Mouse (Mus musculus) heart, embryonic 13.5 days (tissue): ENCODE results near the gene Hdac1. TPM values are rescaled to one million over a fixed set of nuclear protein-coding genes. Genes with fewer than 3 reads are reported as not detected.
"Not testable (repeated sequence)": the region's sequence is repeated elsewhere in the genome, so short reads cannot be mapped to it uniquely, and the experiment has no call there.

Experiments
- ATAC-seq: fragments of 200-750 bp; cut with Nextera tagmentation; 2 replicates; pipeline ENCODE4 v1.8.0; 2017; ENCODE audit warnings: moderate TSS enrichment; ENCODE audit not compliant: insufficient number of reproducible peaks, low FRiP score, low TSS enrichment; ENCODE audit errors: extremely low read depth
- H3K27ac ChIP-seq: fragments of 300-500 bp; sonication (generic); replicated peaks from 2 replicates; pipeline ENCODE4 v1.5.1; 2015; ENCODE audit warnings: moderate library complexity, mild to moderate bottlenecking, inconsistent platforms
- H3K27me3 ChIP-seq: fragments of 300-500 bp; sonication (generic); replicated peaks from 2 replicates; pipeline ENCODE4 v1.6.1; 2015; ENCODE audit warnings: mild to moderate bottlenecking, inconsistent platforms
- H3K36me3 ChIP-seq: fragments of 300-500 bp; sonication (generic); 2 replicates; pipeline ENCODE4 v1.6.1; 2015; ENCODE audit warnings: mild to moderate bottlenecking, inconsistent platforms
- H3K4me1 ChIP-seq: fragments of 300-500 bp; sonication (generic); 2 replicates; pipeline ENCODE4 v1.6.1; 2015; ENCODE audit warnings: inconsistent platforms
- H3K4me2 ChIP-seq: fragments of 300-500 bp; sonication (generic); 2 replicates; pipeline ENCODE4 v1.6.1; 2015; ENCODE audit warnings: inconsistent platforms, mild to moderate bottlenecking, moderate library complexity
- H3K4me3 ChIP-seq: fragments of 300-500 bp; sonication (generic); 2 replicates; pipeline ENCODE4 v1.5.1; 2015; ENCODE audit warnings: moderate library complexity, mild to moderate bottlenecking, inconsistent platforms
- H3K9ac ChIP-seq: fragments of 300-500 bp; sonication (generic); 2 replicates; pipeline ENCODE4 v1.6.1; 2015; ENCODE audit warnings: inconsistent platforms, mild to moderate bottlenecking, moderate library complexity
- H3K9me3 ChIP-seq: fragments of 300-500 bp; sonication (generic); 2 replicates; pipeline ENCODE4 v1.6.1; 2016; ENCODE audit warnings: inconsistent platforms
- WGBS: fragments of 180-500 bp; shearing (Covaris S2); methylation state at CpG from one replicate; pipeline ENCODE4 v1.1.7; 2015; ENCODE audit warnings: mixed read lengths; 5-methylcytosine and 5-hydroxymethylcytosine counted together
- polyA plus RNA-seq: library from polyadenylated mRNA; unstranded; fragments of >200 nt; fragmentation: Nextera tagmentation; extraction: Ambion mirVana; gene quantifications from 2 replicates; pipeline ENCODE4 v1.2.1, GENCODE M21; 2015

The Hdac1 gene
- polyA plus RNA-seq, 1 experiment from 2014 or later: 127 TPM

DNA sequence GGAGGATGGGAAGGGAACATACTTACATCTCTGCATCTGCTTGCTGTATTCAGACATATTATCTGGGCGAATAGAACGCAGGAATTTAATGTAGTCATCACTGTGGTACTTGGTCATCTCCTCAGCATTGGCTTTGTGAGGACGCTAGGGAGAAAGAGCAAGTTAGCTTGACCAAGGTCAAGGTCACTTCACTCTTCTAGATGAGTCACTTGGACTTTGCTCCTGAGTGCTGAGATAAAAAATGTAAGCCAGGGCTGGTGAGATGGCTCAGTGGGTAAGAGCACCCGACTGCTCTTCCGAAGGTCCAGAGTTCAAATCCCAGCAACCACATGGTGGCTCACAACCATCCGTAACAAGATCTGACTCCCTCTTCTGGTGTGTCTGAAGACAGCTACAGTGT is 13.6 kb downstream of the Hdac1 start:
- H3K4me1 ChIP-seq, H3K9ac ChIP-seq, ATAC-seq, H3K4me3 ChIP-seq, H3K9me3 ChIP-seq, H3K27ac ChIP-seq, H3K27me3 ChIP-seq, H3K4me2 ChIP-seq: not testable (repeated sequence)
- 83% methylated on average over 6 of the region's 6 CpGs for WGBS
- H3K36me3 ChIP-seq: peaks cover 95% of the 10 kb centered on the region

DNA sequence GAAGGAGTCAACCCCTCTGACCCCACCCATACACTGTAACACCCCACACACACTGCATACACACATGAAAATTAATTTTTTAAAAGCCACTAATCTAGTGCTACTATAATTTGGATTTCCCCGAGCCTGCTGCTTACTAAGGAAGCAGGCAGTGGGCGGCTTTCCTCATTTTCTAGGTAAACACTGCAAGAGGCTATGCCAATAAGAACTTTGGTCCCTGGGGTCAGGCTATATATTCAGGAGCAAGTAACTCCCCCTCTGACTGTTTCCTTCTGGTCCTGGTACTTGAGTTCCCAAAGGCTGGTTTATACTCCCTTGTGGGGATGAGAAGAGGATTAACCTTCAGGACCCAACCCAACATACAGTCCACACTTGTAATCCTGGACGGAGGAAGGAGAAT is 16.6 kb downstream of the Hdac1 start:
- H3K4me3 ChIP-seq: no peak overlapping the region
- H3K9me3 ChIP-seq: no peaks in the 10 kb centered on the region
- H3K27ac ChIP-seq: 0 out of 2 replicates have a peak overlapping the region, but pooled peaks have one; percentile 6
- H3K36me3 ChIP-seq: peaks cover 98% of the 10 kb centered on the region
- H3K4me2 ChIP-seq: no peak overlapping the region
- H3K9ac ChIP-seq: no peak overlapping the region
- H3K4me1 ChIP-seq: peaks cover 10% of the 10 kb centered on the region
- no peaks in the 10 kb centered on the region for H3K27me3 ChIP-seq
- ATAC-seq: no peak
- 79% methylated on average over 3 of the region's 3 CpGs for WGBS

DNA sequence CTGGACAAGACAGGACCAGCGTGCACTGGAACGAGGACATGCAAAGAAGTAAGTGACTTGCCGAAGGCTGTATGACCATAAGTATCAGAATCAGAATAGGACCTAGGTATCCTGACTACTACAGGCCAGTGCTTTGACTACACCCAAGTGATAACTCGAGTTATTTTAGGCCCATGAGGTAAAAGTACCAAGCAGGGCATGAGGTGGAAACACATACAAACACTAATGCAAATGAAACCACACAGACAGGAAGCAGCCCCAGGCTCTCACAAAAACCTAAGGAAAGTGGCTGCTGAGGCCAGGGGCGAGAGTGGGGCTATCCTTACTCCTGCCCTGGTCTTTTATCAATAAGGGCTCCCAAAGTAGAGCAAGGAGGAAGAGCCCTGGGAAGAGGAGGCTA is 17.2 kb downstream of the Hdac1 start:
- Histone ChIP-seq H3K27ac (0 out of 2 replicates have a peak overlapping the region, but pooled peaks have one; percentile 6), H3K4me2 (no peak overlapping the region), H3K9me3 (no peaks in the 10 kb centered on the region), H3K36me3 (peaks cover 98% of the 10 kb centered on the region), H3K4me3 (no peak overlapping the region), H3K4me1 (peaks cover 10% of the 10 kb centered on the region), H3K27me3 (no peaks in the 10 kb centered on the region), H3K9ac (no peak overlapping the region)
- ATAC-seq: no peak
- 75% methylated on average over 5 of the region's 5 CpGs for WGBS

DNA sequence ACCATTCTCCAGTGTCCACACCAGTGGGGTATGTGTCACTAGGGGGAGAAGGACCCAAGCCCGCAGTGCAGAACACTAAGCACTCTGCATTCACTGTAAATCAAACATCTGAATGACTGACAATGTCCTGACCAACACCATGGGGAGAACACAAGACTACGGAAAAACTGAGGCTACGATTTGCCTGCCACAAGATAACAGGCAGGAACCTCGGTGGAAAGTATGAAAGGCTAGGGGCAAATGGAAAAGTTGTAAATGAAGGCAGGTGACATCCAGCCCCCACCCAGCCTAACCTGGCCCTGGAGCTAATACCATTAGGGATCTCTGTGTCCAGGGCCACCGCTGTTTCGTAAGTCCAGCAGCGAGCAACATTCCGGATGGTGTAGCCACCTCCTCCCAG is 24.0 kb downstream of the Hdac1 start:
- H3K4me1 ChIP-seq: peaks cover 20% of the 10 kb centered on the region
- H3K36me3 ChIP-seq: peaks cover 87% of the 10 kb centered on the region
- no peaks in the 10 kb centered on the region for H3K9me3 ChIP-seq
- WGBS: 75% methylated on average over 8 of the region's 8 CpGs
- no peak overlapping the region for H3K4me2 ChIP-seq
- H3K27me3 ChIP-seq: no peaks in the 10 kb centered on the region
- no peak overlapping the region for H3K27ac ChIP-seq
- H3K4me3 ChIP-seq: no peak overlapping the region
- ATAC-seq: no peak
- H3K9ac ChIP-seq: no peak overlapping the region

DNA sequence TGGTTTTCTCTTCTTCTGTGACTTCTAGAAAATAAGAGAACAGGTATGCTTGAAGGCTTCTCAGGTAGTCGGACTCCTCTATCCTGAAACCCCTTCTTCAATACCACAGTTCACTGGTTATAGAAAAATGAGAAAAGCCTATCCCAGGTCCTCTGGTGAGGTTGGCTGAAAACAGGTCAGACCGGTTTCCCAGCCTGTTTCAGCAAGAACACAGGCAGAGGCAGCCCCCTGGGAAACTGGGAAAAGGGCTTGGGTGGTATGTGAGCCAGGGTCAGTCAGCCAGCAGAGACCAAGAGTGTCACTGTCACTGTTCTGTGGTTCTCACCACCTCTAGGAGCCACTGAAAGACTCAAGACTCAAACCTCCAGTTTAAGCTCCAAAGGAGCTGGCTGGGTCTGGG is 25.6 kb downstream of the Hdac1 start:
- ATAC-seq: no peak
- Histone ChIP-seq H3K4me2 (no peak overlapping the region), H3K4me1 (peaks cover 33% of the 10 kb centered on the region), H3K4me3 (no peak overlapping the region), H3K27ac (peak overlapping the region; percentile 28; the same call in 1 of the 2 replicates), H3K27me3 (no peaks in the 10 kb centered on the region), H3K36me3 (peaks cover 71% of the 10 kb centered on the region), H3K9me3 (no peaks in the 10 kb centered on the region), H3K9ac (0 out of 2 replicates have a peak overlapping the region, but pooled peaks have one; percentile 28)
- WGBS: 50% methylated on average over 2 of the region's 2 CpGs

DNA sequence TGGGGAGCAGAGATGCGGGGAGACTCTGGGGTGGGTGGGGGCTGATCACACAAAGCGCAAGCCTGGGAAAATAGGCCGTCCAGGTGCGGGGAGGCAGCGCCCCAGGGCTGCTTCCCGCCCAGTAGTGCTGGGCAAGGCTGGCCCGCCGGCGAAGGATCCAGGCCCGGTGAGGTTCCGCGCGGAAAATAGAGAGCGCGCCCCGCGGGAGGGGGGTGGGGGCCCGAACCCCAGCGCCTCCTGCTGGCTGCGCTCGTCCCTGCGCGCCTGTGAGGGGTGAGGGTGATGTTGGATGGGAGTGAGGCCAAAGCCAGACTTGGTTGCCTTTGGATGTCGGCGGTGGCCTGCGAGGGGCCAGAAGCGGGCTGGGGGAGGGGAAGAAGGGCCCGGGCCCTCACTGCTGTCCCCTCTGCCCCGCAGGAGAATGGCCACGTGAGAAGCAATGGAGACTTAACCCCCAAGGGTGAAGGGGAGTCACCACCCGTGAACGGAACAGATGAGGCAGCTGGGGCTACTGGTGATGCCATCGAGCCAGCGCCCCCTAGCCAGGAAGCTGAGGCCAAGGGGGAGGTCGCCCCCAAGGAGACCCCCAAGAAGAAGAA is 28.1 kb downstream of the Hdac1 start:
- 0 out of 2 replicates have a peak, but pooled peaks have one; percentile 32 for ATAC-seq
- peaks cover 46% of the 10 kb centered on the region for H3K4me1 ChIP-seq
- no peaks in the 10 kb centered on the region for H3K9me3 ChIP-seq
- peak overlapping the region; percentile 99 for H3K4me3 ChIP-seq
- under 1% methylated on average over 35 of the region's 35 CpGs for WGBS
- H3K27ac ChIP-seq: peak overlapping the region; percentile 95
- peaks cover 46% of the 10 kb centered on the region for H3K36me3 ChIP-seq
- peak overlapping the region; percentile 100 for H3K9ac ChIP-seq
- H3K27me3 ChIP-seq: no peaks in the 10 kb centered on the region
- H3K4me2 ChIP-seq: peak overlapping the region; percentile 71

DNA sequence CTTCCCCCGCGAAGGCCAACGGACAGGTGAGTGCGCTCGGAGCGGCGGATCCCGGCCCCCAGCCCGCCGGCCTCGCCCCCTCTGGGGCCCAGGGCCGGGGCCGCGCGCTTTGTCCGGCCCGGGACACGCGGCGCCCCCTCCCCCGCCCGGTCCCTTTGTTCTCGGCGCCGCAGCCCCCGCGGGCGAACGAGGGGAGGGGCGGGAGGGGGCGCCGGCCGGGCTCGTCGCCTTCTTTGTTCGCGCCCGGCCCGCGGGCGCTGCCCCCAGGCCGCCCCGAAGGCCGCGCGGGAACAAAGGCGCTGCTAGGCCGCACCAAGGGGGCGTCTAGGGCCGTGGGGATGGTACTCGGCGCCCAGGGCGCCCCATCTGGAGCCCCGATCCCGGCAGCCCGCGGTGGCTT is 28.6 kb downstream of the Hdac1 start:
- Histone ChIP-seq H3K27ac (peak overlapping the region; percentile 95), H3K4me3 (peak overlapping the region; percentile 99), H3K9ac (peak overlapping the region; percentile 100), H3K4me2 (peak overlapping the region; percentile 71), H3K36me3 (peaks cover 41% of the 10 kb centered on the region), H3K4me1 (peaks cover 51% of the 10 kb centered on the region), H3K9me3 (no peaks in the 10 kb centered on the region), H3K27me3 (no peaks in the 10 kb centered on the region)
- ATAC-seq: peak; percentile 20; the same call in 1 of the 2 replicates
- WGBS: under 1% methylated on average over 37 of the region's 57 CpGs

DNA sequence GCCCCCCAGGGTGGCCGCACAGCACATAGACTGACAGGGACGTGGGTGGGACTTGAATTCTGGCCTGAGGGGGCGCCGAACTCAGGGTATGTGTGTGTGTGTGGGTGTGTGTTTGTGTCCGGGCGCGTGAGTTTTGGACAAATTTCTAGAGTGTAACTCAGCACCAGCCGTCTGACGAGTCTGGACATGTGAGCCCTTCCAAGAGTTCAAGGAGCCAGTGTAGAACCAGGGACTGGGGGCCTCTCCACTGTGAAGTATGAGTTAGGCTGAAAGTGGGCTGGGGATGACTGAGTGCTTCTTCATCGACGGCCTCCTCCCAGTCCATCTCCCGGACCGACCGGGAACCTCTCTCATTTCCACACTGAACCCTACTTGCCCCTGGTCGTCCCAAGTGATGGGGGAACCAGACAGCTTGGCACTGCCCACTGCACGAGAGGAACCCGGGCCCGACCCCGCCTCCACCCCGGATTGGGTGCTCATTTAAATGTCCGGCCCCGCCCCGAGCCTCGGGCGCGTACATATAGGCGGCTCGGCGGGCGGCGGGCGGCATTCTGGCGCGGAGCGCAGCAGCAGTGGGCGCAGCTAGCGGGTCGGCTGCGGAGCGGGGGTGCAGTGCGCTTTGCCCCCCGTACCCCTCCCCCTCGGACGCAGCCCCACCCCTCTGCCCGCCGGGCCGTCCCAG is 29.3 kb downstream of the Hdac1 start, which contains the start of gene Marcksl1:
Gene Marcksl1 (plus strand): TSS at position 496 of the 682 bp plus-strand sequence.
- Histone ChIP-seq H3K36me3 (peaks cover 35% of the 10 kb centered on the region), H3K27me3 (no peaks in the 10 kb centered on the region), H3K4me3 (peak within 1 kb of the TSS; percentile 99), H3K27ac (peak within 1 kb of the TSS; percentile 95), H3K4me2 (peak within 1 kb of the TSS; percentile 71), H3K4me1 (peaks cover 57% of the 10 kb centered on the region), H3K9me3 (no peaks in the 10 kb centered on the region), H3K9ac (peak within 1 kb of the TSS; percentile 100)
- peak; percentile 74; the same call in 1 of the 2 replicates for ATAC-seq
- 4% methylated on average over 47 of the region's 47 CpGs for WGBS

DNA sequence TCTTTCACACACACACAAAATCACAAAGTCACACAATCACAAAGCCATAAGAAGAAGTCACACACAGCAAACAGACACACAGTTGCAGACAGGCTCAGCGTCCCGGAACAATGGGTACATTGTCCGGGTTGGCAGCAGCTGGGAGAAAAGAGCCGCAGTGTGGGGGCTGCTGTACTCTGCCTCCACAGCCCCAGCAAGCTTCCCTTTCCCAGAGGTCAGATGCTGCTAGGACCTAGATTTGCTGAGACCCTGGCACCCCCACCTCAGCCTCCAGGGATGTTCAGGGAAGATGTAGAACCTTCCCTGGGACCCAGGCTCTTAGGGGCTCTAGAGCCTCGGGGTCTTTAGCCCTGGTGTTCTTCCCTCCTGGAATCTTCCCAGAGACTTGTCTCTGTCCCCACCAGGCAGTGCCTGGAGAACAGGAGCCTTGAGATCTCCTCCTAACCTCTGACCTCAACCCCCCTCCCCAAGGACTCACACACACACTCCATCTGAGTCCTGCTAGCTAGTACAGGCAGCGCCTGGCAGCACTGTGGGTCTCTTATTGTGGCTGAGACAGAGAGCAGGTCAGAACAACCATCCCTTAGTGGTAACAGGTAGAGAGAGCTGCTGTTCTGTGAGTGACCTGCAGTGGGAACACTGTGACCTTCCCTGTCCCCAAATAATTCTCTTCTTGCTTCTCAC is 31.0 kb downstream of the Hdac1 start:
- 0 out of 2 replicates have a peak overlapping the region, but pooled peaks have one; percentile 13 for H3K9ac ChIP-seq
- H3K4me3 ChIP-seq: no peak overlapping the region
- H3K9me3 ChIP-seq: no peaks in the 10 kb centered on the region
- peaks cover 60% of the 10 kb centered on the region for H3K4me1 ChIP-seq
- 61% methylated on average over 6 of the region's 6 CpGs for WGBS
- ATAC-seq: no peak
- H3K27ac ChIP-seq: peak overlapping the region; percentile 5; the same call in 1 of the 2 replicates
- H3K36me3 ChIP-seq: peaks cover 18% of the 10 kb centered on the region
- no peaks in the 10 kb centered on the region for H3K27me3 ChIP-seq
- H3K4me2 ChIP-seq: no peak overlapping the region

DNA sequence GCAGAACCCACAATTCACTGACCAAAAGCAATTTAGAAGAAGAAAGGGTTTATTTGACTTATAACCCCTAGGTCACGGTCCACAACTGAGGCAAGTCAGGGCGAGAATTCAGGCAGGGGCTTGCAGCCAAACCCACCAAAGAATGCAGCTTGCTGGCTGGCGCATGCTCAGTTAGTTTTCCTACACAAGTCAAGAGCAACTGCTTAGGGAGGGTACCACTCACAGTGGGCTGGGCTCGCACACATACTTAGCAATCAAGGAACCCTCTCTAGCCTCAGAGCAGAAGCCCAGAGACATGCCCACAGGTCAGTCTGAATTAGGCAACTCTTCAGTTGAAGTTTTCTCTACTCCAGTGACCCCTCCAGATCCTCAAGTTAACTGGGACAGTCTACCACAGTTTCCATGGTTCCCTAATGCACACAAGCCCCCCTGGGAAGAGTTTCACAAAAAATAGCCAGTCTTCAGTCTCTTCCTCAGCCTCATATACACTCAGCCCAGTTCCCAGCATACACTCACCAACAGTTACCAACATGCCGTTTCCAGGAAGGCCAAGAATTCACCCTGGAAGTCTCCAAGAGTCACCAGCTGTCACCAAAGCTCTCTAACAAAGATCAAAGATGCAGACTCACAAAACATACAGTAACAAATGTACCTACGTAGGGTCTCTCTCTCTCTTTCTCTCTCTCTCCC is 31.6 kb downstream of the Hdac1 start:
- H3K27me3 ChIP-seq: no peaks in the 10 kb centered on the region
- H3K4me1 ChIP-seq: peaks cover 57% of the 10 kb centered on the region
- no peak for ATAC-seq
- no peak overlapping the region for H3K4me3 ChIP-seq
- H3K36me3 ChIP-seq: peaks cover 12% of the 10 kb centered on the region
- no peak overlapping the region for H3K4me2 ChIP-seq
- H3K9me3 ChIP-seq: no peaks in the 10 kb centered on the region
- H3K27ac ChIP-seq: 0 out of 2 replicates have a peak overlapping the region, but pooled peaks have one; percentile 5
- H3K9ac ChIP-seq: no peak overlapping the region
- WGBS: 64% methylated on average over 6 of the region's 6 CpGs

DNA sequence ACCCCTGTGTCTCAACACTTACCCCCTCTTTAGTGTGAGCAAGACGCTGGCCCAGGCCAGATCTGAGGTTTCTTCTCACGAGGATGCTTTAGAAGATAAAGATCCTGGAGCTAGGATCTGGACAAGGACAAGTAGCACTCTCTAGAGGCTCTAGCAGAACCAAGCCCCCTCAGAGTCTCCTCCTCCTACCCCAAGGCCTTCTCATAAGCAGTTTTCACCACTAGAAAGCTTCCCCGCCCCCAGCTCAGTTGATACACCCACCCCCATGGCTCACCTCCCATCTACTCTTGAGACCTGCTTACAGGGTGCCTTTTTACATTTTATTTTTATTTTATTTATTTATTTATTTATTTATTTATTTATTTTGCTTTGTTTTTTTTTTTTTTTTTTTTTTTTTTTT is 32.9 kb downstream of the Hdac1 start:
- H3K27ac ChIP-seq: no peak overlapping the region
- 0 out of 2 replicates have a peak overlapping the region, but pooled peaks have one; percentile 10 for H3K9ac ChIP-seq
- H3K27me3 ChIP-seq: no peaks in the 10 kb centered on the region
- no peaks in the 10 kb centered on the region for H3K36me3 ChIP-seq
- WGBS: 55% methylated on average over 3 of the region's 3 CpGs
- peaks cover 45% of the 10 kb centered on the region for H3K4me1 ChIP-seq
- no peak for ATAC-seq
- H3K4me3 ChIP-seq: no peak overlapping the region
- H3K4me2 ChIP-seq: no peak overlapping the region
- no peaks in the 10 kb centered on the region for H3K9me3 ChIP-seq
